Mouse (Mus musculus): ENCODE measurements around the gene Ube2dnl2.

- TF ChIP-seq CTCF (conservative IDR thresholded peaks at IDR 0.05 in 1 of 2, IDR thresholded peaks at IDR 0.05 in 1 of 2; ENCODE audit: low read depth in 2 of 2, low read length in 2 of 2) (no peak), USF1 (IDR thresholded peaks at IDR 0.05; ENCODE audit: low read depth, low read length) (no peak), ZNF384 (IDR thresholded peaks at IDR 0.05; ENCODE audit: low read depth, low read length) (no peak), TCF12 (IDR thresholded peaks at IDR 0.05; ENCODE audit: low read depth, low read length) (no peak), POLR2A (IDR thresholded peaks at IDR 0.05; ENCODE audit: low read depth, low read length) (no peak), NRF1 (IDR thresholded peaks at IDR 0.05; ENCODE audit: low read depth, low read length) (no peak), MYC (IDR thresholded peaks at IDR 0.05; ENCODE audit: low read depth, low read length) (no peak), E2F4 (IDR thresholded peaks at IDR 0.05; ENCODE audit: insufficient replicate concordance, low read depth, low read length) (no peak)
These were observed 9.9 kb upstream of the Ube2dnl2 start for GRCm38 (mm10) chrX:114897506-114897905.

Measured in CH12.LX (cell line).